Mouse (Mus musculus): ENCODE data around the gene Kalrn. TPM values are rescaled to one million over a fixed set of nuclear protein-coding genes. Genes with fewer than 3 reads are reported as not detected.
A peak's percentile ranks its signal among the peaks of the same experiment; 100 is the strongest.

Gene Kalrn
- polyA plus RNA-seq, 1 experiment from 2014 or later, result 22.4 TPM

GRCm38 (mm10) chr16:34466649-34467048 lies 106.7 kb downstream of the Kalrn start:
- no peak overlapping the region for H3K27ac ChIP-seq (ENCODE audit: low read depth, low read length)
- H3K4me3 ChIP-seq (ENCODE audit: low read depth, low read length), result no peak overlapping the region
- H3K9ac ChIP-seq (ENCODE audit: low read length), result no peak overlapping the region
- H3K4me2 ChIP-seq (ENCODE audit: low read depth, low read length, severe bottlenecking), result no peak overlapping the region
- no peaks in the 10 kb centered on the region for H3K9me3 ChIP-seq (ENCODE audit: control insufficient read depth, low read length)
- no peak for DNase-seq (ENCODE audit: low spot score)
- no peaks in the 10 kb centered on the region for H3K36me3 ChIP-seq (ENCODE audit: control insufficient read depth, insufficient read depth, low read length)
- H3K27me3 ChIP-seq (ENCODE audit: control insufficient read depth, insufficient read depth, low read length), result no peaks in the 10 kb centered on the region
- WGBS, result 74% methylated on average over 4 of the region's 4 CpGs
- H3K4me1 ChIP-seq (replicated peaks; ENCODE audit: control insufficient read depth, insufficient read depth, low read length), result peaks cover 4% of the 10 kb centered on the region; the same call in 1 of the 2 replicates
- ATAC-seq (replicated peaks; ENCODE audit: low FRiP score), result no peak

- Histone ChIP-seq H3K9ac (ENCODE audit: low read length) (no peak overlapping the region), H3K27me3 (ENCODE audit: control insufficient read depth, insufficient read depth, low read length) (no peaks in the 10 kb centered on the region), H3K9me3 (ENCODE audit: control insufficient read depth, low read length) (no peaks in the 10 kb centered on the region), H3K36me3 (ENCODE audit: control insufficient read depth, insufficient read depth, low read length) (no peaks in the 10 kb centered on the region), H3K4me1 (replicated peaks; ENCODE audit: control insufficient read depth, insufficient read depth, low read length) (no peaks in the 10 kb centered on the region), H3K4me3 (ENCODE audit: low read depth, low read length) (no peak overlapping the region), H3K4me2 (ENCODE audit: low read depth, low read length, severe bottlenecking) (no peak overlapping the region), H3K27ac (ENCODE audit: low read depth, low read length) (no peak overlapping the region)
- ATAC-seq (replicated peaks; ENCODE audit: low FRiP score) (no peak), DNase-seq (ENCODE audit: low spot score) (no peak)
- 87% methylated on average over 7 of the region's 7 CpGs for WGBS
These were observed 117.0 kb downstream of the Kalrn start for GRCm38 (mm10) chr16:34456314-34456713.

DNA sequence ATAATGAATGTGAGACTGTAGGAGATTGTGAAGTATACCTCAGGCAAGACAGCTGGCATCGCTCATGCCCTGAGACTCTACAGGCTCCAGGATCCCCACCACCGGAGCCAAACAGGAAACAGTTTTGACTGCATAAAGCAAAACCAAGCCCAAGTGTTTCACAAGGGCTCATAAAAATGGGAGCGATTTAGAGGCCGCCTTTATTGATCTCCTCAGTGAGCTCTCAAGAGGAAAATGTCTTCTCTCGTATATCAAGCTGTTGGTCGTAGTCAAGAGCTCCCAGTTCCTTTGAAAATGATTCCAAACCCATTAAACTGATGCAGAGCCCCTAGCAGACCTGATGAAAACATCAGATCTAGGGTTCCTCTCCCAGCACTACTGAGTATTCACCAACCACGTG lies 127.7 kb downstream of the Kalrn start:
- Histone ChIP-seq H3K9me3 (ENCODE audit: control insufficient read depth, low read length) (no peaks in the 10 kb centered on the region), H3K9ac (ENCODE audit: low read length) (no peak overlapping the region), H3K27ac (ENCODE audit: low read depth, low read length) (no peak overlapping the region), H3K27me3 (ENCODE audit: control insufficient read depth, insufficient read depth, low read length) (no peaks in the 10 kb centered on the region), H3K4me3 (ENCODE audit: low read depth, low read length) (no peak overlapping the region), H3K4me2 (ENCODE audit: low read depth, low read length, severe bottlenecking) (no peak overlapping the region), H3K36me3 (ENCODE audit: control insufficient read depth, insufficient read depth, low read length) (no peaks in the 10 kb centered on the region), H3K4me1 (replicated peaks; ENCODE audit: control insufficient read depth, insufficient read depth, low read length) (peaks cover 5% of the 10 kb centered on the region; the same call in 1 of the 2 replicates)
- DNase-seq (ENCODE audit: low spot score) (no peak), ATAC-seq (replicated peaks; ENCODE audit: low FRiP score) (no peak)
- WGBS, result 87% methylated on average over 7 of the region's 7 CpGs

- no peak for ATAC-seq (replicated peaks; ENCODE audit: low FRiP score)
- Histone ChIP-seq H3K9ac (ENCODE audit: low read length) (no peak overlapping the region), H3K4me1 (replicated peaks; ENCODE audit: control insufficient read depth, insufficient read depth, low read length) (peaks cover 5% of the 10 kb centered on the region; the same call in 1 of the 2 replicates), H3K27ac (ENCODE audit: low read depth, low read length) (no peak overlapping the region), H3K9me3 (ENCODE audit: control insufficient read depth, low read length) (no peaks in the 10 kb centered on the region), H3K4me2 (ENCODE audit: low read depth, low read length, severe bottlenecking) (no peak overlapping the region), H3K4me3 (ENCODE audit: low read depth, low read length) (no peak overlapping the region), H3K36me3 (ENCODE audit: control insufficient read depth, insufficient read depth, low read length) (no peaks in the 10 kb centered on the region), H3K27me3 (ENCODE audit: control insufficient read depth, insufficient read depth, low read length) (no peaks in the 10 kb centered on the region)
- DNase-seq (ENCODE audit: low spot score), result no peak
- 83% methylated on average over 2 of the region's 2 CpGs for WGBS
These were observed 131.6 kb downstream of the Kalrn start for GRCm38 (mm10) chr16:34441704-34442103.

- Histone ChIP-seq H3K9me3 (ENCODE audit: control insufficient read depth, low read length) (no peaks in the 10 kb centered on the region), H3K4me3 (ENCODE audit: low read depth, low read length) (no peak overlapping the region), H3K36me3 (ENCODE audit: control insufficient read depth, insufficient read depth, low read length) (no peaks in the 10 kb centered on the region), H3K27ac (ENCODE audit: low read depth, low read length) (no peak overlapping the region), H3K4me2 (ENCODE audit: low read depth, low read length, severe bottlenecking) (no peak overlapping the region), H3K4me1 (replicated peaks; ENCODE audit: control insufficient read depth, insufficient read depth, low read length) (peaks cover 5% of the 10 kb centered on the region; the same call in 1 of the 2 replicates), H3K9ac (ENCODE audit: low read length) (0 out of 2 replicates have a peak overlapping the region, but pooled peaks have one; percentile 12), H3K27me3 (ENCODE audit: control insufficient read depth, insufficient read depth, low read length) (no peaks in the 10 kb centered on the region)
- ATAC-seq (replicated peaks; ENCODE audit: low FRiP score) (no peak), DNase-seq (ENCODE audit: low spot score) (peak; percentile 54)
- 47% methylated on average over 4 of the region's 4 CpGs for WGBS
These were observed 132.3 kb downstream of the Kalrn start for GRCm38 (mm10) chr16:34440994-34441414.

DNA sequence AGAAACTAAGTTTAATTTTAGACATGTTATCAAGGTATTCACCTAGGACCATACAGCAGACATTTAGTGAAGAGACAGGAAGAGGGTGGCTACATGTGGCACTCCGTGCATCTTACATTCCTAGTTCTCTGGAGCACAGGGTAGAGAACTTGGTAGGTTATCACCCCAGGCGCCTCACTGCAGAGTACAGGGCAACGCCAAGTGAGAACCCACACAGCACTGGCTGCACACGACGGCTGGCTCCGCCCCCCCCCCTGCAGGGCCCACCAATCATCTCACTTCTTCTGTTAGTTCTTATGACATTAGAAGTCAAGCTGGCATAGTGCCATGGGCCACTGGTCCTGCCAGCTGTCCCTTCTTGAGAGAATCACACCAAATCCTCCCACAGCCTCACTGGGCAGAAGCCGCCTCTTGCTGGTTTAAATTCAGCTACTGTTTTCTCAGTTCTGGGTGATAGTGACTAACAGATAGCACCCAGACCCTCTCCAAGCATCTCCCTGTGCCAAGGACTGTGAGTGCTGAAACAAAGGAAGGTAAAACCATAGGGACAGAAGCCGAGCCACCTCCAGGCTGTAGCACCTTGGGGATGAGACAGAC lies 133.2 kb downstream of the Kalrn start:
- Histone ChIP-seq H3K4me1 (replicated peaks; ENCODE audit: control insufficient read depth, insufficient read depth, low read length) (peaks cover 5% of the 10 kb centered on the region; the same call in 1 of the 2 replicates), H3K27me3 (ENCODE audit: control insufficient read depth, insufficient read depth, low read length) (no peaks in the 10 kb centered on the region), H3K4me2 (ENCODE audit: low read depth, low read length, severe bottlenecking) (no peak overlapping the region), H3K4me3 (ENCODE audit: low read depth, low read length) (no peak overlapping the region), H3K9ac (ENCODE audit: low read length) (no peak overlapping the region), H3K27ac (ENCODE audit: low read depth, low read length) (no peak overlapping the region), H3K9me3 (ENCODE audit: control insufficient read depth, low read length) (no peaks in the 10 kb centered on the region), H3K36me3 (ENCODE audit: control insufficient read depth, insufficient read depth, low read length) (no peaks in the 10 kb centered on the region)
- DNase-seq (ENCODE audit: low spot score) (no peak), ATAC-seq (replicated peaks; ENCODE audit: low FRiP score) (no peak)
- 87% methylated on average over 8 of the region's 8 CpGs for WGBS

DNA sequence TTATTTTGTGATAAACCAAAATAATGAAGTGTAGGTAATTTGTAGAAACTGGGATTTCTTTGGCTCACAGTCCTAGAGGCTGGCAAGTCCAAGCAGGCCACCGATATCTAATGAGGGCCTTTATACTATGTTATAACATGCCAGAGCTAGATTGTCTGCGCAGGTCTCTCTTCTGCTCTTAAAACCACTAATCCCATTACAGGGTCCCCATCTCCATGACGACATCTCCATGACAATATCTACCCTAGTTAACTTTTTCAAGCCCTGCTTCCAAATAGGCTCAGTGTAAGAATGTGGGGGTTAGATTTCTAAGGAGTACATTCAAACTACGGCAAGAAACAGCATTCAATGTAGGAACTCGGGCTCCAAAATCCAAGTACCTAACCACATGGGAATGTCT lies 143.2 kb downstream of the Kalrn start:
- peaks cover 7% of the 10 kb centered on the region; the same call in 1 of the 2 replicates for H3K4me1 ChIP-seq (replicated peaks; ENCODE audit: control insufficient read depth, insufficient read depth, low read length)
- WGBS, result 23% methylated on average over 5 of the region's 5 CpGs

GRCm38 (mm10) chr16:34427654-34428053 lies 145.7 kb downstream of the Kalrn start:
- Histone ChIP-seq H3K27me3 (ENCODE audit: control insufficient read depth, insufficient read depth, low read length) (no peaks in the 10 kb centered on the region), H3K4me1 (replicated peaks; ENCODE audit: control insufficient read depth, insufficient read depth, low read length) (peaks cover 7% of the 10 kb centered on the region; the same call in 1 of the 2 replicates), H3K9me3 (ENCODE audit: control insufficient read depth, low read length) (no peaks in the 10 kb centered on the region), H3K36me3 (ENCODE audit: control insufficient read depth, insufficient read depth, low read length) (no peaks in the 10 kb centered on the region), H3K27ac (ENCODE audit: low read depth, low read length) (no peak overlapping the region), H3K4me3 (ENCODE audit: low read depth, low read length) (no peak overlapping the region), H3K4me2 (ENCODE audit: low read depth, low read length, severe bottlenecking) (no peak overlapping the region), H3K9ac (ENCODE audit: low read length) (no peak overlapping the region)
- WGBS, result 68% methylated on average over 5 of the region's 5 CpGs
- ATAC-seq (replicated peaks; ENCODE audit: low FRiP score), result no peak
- no peak for DNase-seq (ENCODE audit: low spot score)

More for the DNA sequence above, 143.2 kb downstream of the Kalrn start:
- DNase-seq (ENCODE audit: low spot score) (no peak), ATAC-seq (replicated peaks; ENCODE audit: low FRiP score) (peak; percentile 56; the same call in 1 of the 2 replicates)
- Histone ChIP-seq H3K27me3 (ENCODE audit: control insufficient read depth, insufficient read depth, low read length) (no peaks in the 10 kb centered on the region), H3K9ac (ENCODE audit: low read length) (no peak overlapping the region), H3K27ac (ENCODE audit: low read depth, low read length) (peak overlapping the region; percentile 37; the same call in 1 of the 2 replicates), H3K4me2 (ENCODE audit: low read depth, low read length, severe bottlenecking) (no peak overlapping the region), H3K36me3 (ENCODE audit: control insufficient read depth, insufficient read depth, low read length) (no peaks in the 10 kb centered on the region), H3K9me3 (ENCODE audit: control insufficient read depth, low read length) (no peaks in the 10 kb centered on the region), H3K4me3 (ENCODE audit: low read depth, low read length) (no peak overlapping the region)

GRCm38 (mm10) chr16:34421473-34421872 lies 151.9 kb downstream of the Kalrn start:
- Histone ChIP-seq H3K27ac (ENCODE audit: low read depth, low read length) (no peak overlapping the region), H3K27me3 (ENCODE audit: control insufficient read depth, insufficient read depth, low read length) (no peaks in the 10 kb centered on the region), H3K4me1 (replicated peaks; ENCODE audit: control insufficient read depth, insufficient read depth, low read length) (no peaks in the 10 kb centered on the region), H3K4me3 (ENCODE audit: low read depth, low read length) (no peak overlapping the region), H3K9ac (ENCODE audit: low read length) (no peak overlapping the region), H3K9me3 (ENCODE audit: control insufficient read depth, low read length) (no peaks in the 10 kb centered on the region), H3K4me2 (ENCODE audit: low read depth, low read length, severe bottlenecking) (no peak overlapping the region), H3K36me3 (ENCODE audit: control insufficient read depth, insufficient read depth, low read length) (no peaks in the 10 kb centered on the region)
- WGBS, result 53% methylated on average over 6 of the region's 6 CpGs
- no peak for ATAC-seq (replicated peaks; ENCODE audit: low FRiP score)
- DNase-seq (ENCODE audit: low spot score), result no peak
